Mouse (Mus musculus) lung, embryonic 16.5 days (tissue): Measurements from ENCODE around the gene Emg1. TPM values are rescaled to one million over a fixed set of nuclear protein-coding genes. Genes with fewer than 3 reads are reported as not detected.
A peak's percentile ranks its signal among the peaks of the same experiment; 100 is the strongest.

ENCODE experiments used
- ATAC-seq: fragments of 200-750 bp; cut with Nextera tagmentation; 2 replicates; pipeline ENCODE4 v1.8.0; 2017; ENCODE audit warnings: low read depth, mild to moderate bottlenecking, moderate library complexity
- H3K27ac ChIP-seq: fragments of 300-500 bp; sonication (generic); 2 replicates; pipeline ENCODE4 v1.5.1; 2014; ENCODE audit warnings: mild to moderate bottlenecking, control low read depth, low read length
- H3K27me3 ChIP-seq: fragments of 300-500 bp; sonication (generic); 2 replicates; pipeline ENCODE4 v1.6.1; 2014; ENCODE audit warnings: low read depth, low read length, mixed read lengths; ENCODE audit not compliant: control insufficient read depth, insufficient read depth
- H3K36me3 ChIP-seq: fragments of 300-500 bp; sonication (generic); 2 replicates; pipeline ENCODE4 v1.6.1; 2014; ENCODE audit warnings: low read length; ENCODE audit not compliant: control insufficient read depth, insufficient read depth
- H3K4me1 ChIP-seq: fragments of 300-500 bp; sonication (generic); replicated peaks from 2 replicates; pipeline ENCODE4 v1.6.1; 2014; ENCODE audit warnings: low read length, mixed read lengths; ENCODE audit not compliant: control insufficient read depth, insufficient read depth
- H3K4me2 ChIP-seq: fragments of 300-500 bp; sonication (generic); 2 replicates; pipeline ENCODE4 v1.6.1; 2014; ENCODE audit warnings: low read depth, low read length, control low read depth
- H3K4me3 ChIP-seq: fragments of 300-500 bp; sonication (generic); 2 replicates; pipeline ENCODE4 v1.5.1; 2014; ENCODE audit warnings: mild to moderate bottlenecking, low read length, control low read depth
- H3K9ac ChIP-seq: fragments of 300-500 bp; sonication (generic); 2 replicates; pipeline ENCODE4 v1.6.1; 2014; ENCODE audit warnings: low read length, control low read depth
- H3K9me3 ChIP-seq: fragments of 300-500 bp; sonication (generic); 2 replicates; pipeline ENCODE4 v1.6.1; 2016; ENCODE audit warnings: low read length; ENCODE audit not compliant: control insufficient read depth
- WGBS: fragments of 180-500 bp; shearing (Covaris S2); extraction: QIAGEN DNeasy Blood & Tissue Kit; methylation state at CpG from one replicate; pipeline ENCODE4 v1.1.7; 2014; 5-methylcytosine and 5-hydroxymethylcytosine counted together
- polyA plus RNA-seq: library from polyadenylated mRNA; unstranded; fragments of >200 nt; fragmentation: Nextera tagmentation; extraction: Ambion mirVana; gene quantifications from 2 replicates; pipeline ENCODE4 v1.2.1, GENCODE M21; 2015

Gene Emg1
- polyA plus RNA-seq, 1 experiment from 2014 or later = 192 TPM

GRCm38 (mm10) chr6:124731038-124731437 is 19.1 kb upstream of the Emg1 start:
- no peaks in the 10 kb centered on the region for H3K9me3 ChIP-seq
- 79% methylated on average over 7 of the region's 7 CpGs for WGBS
- H3K4me2 ChIP-seq = no peak overlapping the region

GRCm38 (mm10) chr6:124729850-124730705 is 18.1 kb upstream of the Emg1 start:
- Histone ChIP-seq H3K4me2 (no peak overlapping the region), H3K9me3 (no peaks in the 10 kb centered on the region), H3K9ac (no peak overlapping the region), H3K36me3 (no peaks in the 10 kb centered on the region), H3K27me3 (no peaks in the 10 kb centered on the region), H3K4me1 (0 out of 2 replicates have a peak, but pooled peaks cover 3% of the 10 kb centered on the region), H3K4me3 (no peak overlapping the region), H3K27ac (no peak overlapping the region)
- 67% methylated on average over 8 of the region's 8 CpGs for WGBS
- ATAC-seq = no peak

More at GRCm38 (mm10) chr6:124731038-124731437, 19.1 kb upstream of the Emg1 start:
- no peak for ATAC-seq
- H3K4me3 ChIP-seq = no peak overlapping the region
- H3K36me3 ChIP-seq = no peaks in the 10 kb centered on the region
- no peaks in the 10 kb centered on the region for H3K27me3 ChIP-seq
- H3K27ac ChIP-seq = no peak overlapping the region
- H3K9ac ChIP-seq = no peak overlapping the region
- 0 out of 2 replicates have a peak, but pooled peaks cover 3% of the 10 kb centered on the region for H3K4me1 ChIP-seq

GRCm38 (mm10) chr6:124728621-124729020 is 16.6 kb upstream of the Emg1 start:
- WGBS = 87% methylated on average over 10 of the region's 10 CpGs
- ATAC-seq = no peak
- no peak overlapping the region for H3K9ac ChIP-seq
- no peaks in the 10 kb centered on the region for H3K9me3 ChIP-seq
- 0 out of 2 replicates have a peak, but pooled peaks cover 3% of the 10 kb centered on the region for H3K4me1 ChIP-seq
- no peak overlapping the region for H3K4me2 ChIP-seq
- no peaks in the 10 kb centered on the region for H3K36me3 ChIP-seq
- H3K27me3 ChIP-seq = no peaks in the 10 kb centered on the region
- no peak overlapping the region for H3K4me3 ChIP-seq
- no peak overlapping the region for H3K27ac ChIP-seq

- WGBS = 85% methylated on average over 10 of the region's 10 CpGs
- Histone ChIP-seq H3K27ac (no peak overlapping the region), H3K4me1 (no peaks in the 10 kb centered on the region), H3K9ac (no peak overlapping the region), H3K4me2 (no peak overlapping the region), H3K27me3 (no peaks in the 10 kb centered on the region), H3K9me3 (no peaks in the 10 kb centered on the region), H3K4me3 (no peak overlapping the region), H3K36me3 (no peaks in the 10 kb centered on the region)
- no peak for ATAC-seq
Observed at GRCm38 (mm10) chr6:124724472-124724871, 12.5 kb upstream of the Emg1 start.

GRCm38 (mm10) chr6:124723541-124723940 is 11.6 kb upstream of the Emg1 start:
- Histone ChIP-seq H3K9me3 (no peaks in the 10 kb centered on the region), H3K4me3 (no peak overlapping the region), H3K36me3 (no peaks in the 10 kb centered on the region), H3K4me1 (no peaks in the 10 kb centered on the region), H3K4me2 (no peak overlapping the region), H3K9ac (no peak overlapping the region), H3K27ac (no peak overlapping the region), H3K27me3 (no peaks in the 10 kb centered on the region)
- WGBS = 60% methylated on average over 8 of the region's 8 CpGs
- no peak for ATAC-seq

- no peak overlapping the region for H3K9ac ChIP-seq
- WGBS = 76% methylated on average over 6 of the region's 6 CpGs
- H3K4me2 ChIP-seq = no peak overlapping the region
- no peak overlapping the region for H3K4me3 ChIP-seq
- no peaks in the 10 kb centered on the region for H3K27me3 ChIP-seq
- ATAC-seq = no peak
- H3K4me1 ChIP-seq = no peaks in the 10 kb centered on the region
- no peak overlapping the region for H3K27ac ChIP-seq
- H3K36me3 ChIP-seq = no peaks in the 10 kb centered on the region
- no peaks in the 10 kb centered on the region for H3K9me3 ChIP-seq
Observed at GRCm38 (mm10) chr6:124722876-124723473, 11.0 kb upstream of the Emg1 start.

GRCm38 (mm10) chr6:124720904-124721303 is 8.9 kb upstream of the Emg1 start:
- Histone ChIP-seq H3K27me3 (no peaks in the 10 kb centered on the region), H3K36me3 (peaks cover 4% of the 10 kb centered on the region), H3K9me3 (no peaks in the 10 kb centered on the region), H3K27ac (no peak overlapping the region), H3K4me3 (no peak overlapping the region; the same call in 1 of the 2 replicates), H3K9ac (no peak overlapping the region), H3K4me2 (peak overlapping the region; percentile 55), H3K4me1 (no peaks in the 10 kb centered on the region)
- ATAC-seq = no peak
- 51% methylated on average over 11 of the region's 11 CpGs for WGBS

GRCm38 (mm10) chr6:124719354-124719978 is 7.5 kb upstream of the Emg1 start:
- Histone ChIP-seq H3K36me3 (peaks cover 12% of the 10 kb centered on the region), H3K9me3 (no peaks in the 10 kb centered on the region), H3K4me3 (peak overlapping the region; percentile 55), H3K4me2 (peak overlapping the region; percentile 55), H3K27ac (peak overlapping the region; percentile 93), H3K27me3 (no peaks in the 10 kb centered on the region), H3K9ac (peak overlapping the region; percentile 81), H3K4me1 (no peaks in the 10 kb centered on the region)
- 42% methylated on average over 7 of the region's 7 CpGs for WGBS
- peak; percentile 29; the same call in 1 of the 2 replicates for ATAC-seq

- Histone ChIP-seq H3K4me2 (peak overlapping the region; percentile 55), H3K9ac (peak overlapping the region; percentile 81), H3K36me3 (peaks cover 18% of the 10 kb centered on the region), H3K4me3 (peak overlapping the region; percentile 55), H3K9me3 (no peaks in the 10 kb centered on the region), H3K27me3 (no peaks in the 10 kb centered on the region), H3K4me1 (peaks cover 2% of the 10 kb centered on the region), H3K27ac (peak overlapping the region; percentile 93)
- peak; percentile 87 for ATAC-seq
- 46% methylated on average over 15 of the region's 16 CpGs for WGBS
Observed at GRCm38 (mm10) chr6:124718703-124719102, 6.7 kb upstream of the Emg1 start.
